Comparison of ENCODE assay signal across 9 mouse cellular contexts in genomic region chr9:36833914-36834313, GRCm38 (mm10). TPM values are rescaled to one million over a fixed set of nuclear protein-coding genes. Genes with fewer than 3 reads are reported as not detected.
DNase-seq lines count a peak whose midpoint lies in the region; ATAC-seq and TF ChIP-seq lines count a peak whose summit lies in the region.
"Had no signal": no experiment of that assay in that cellular context is flagged by ENCODE, and none has a peak within 500 bp of the region (broad histone marks: within the 10 kb centered on the region; RNA-seq: fewer than 3 reads in every experiment).

No protein-coding gene starts in this region.

- no peaks in the 10 kb centered on the region for H3K9me3 ChIP-seq in heart, embryonic 11.5 days (replicated peaks; ENCODE audit: control insufficient read depth, low read length)
- no peaks in the 10 kb centered on the region for H3K9me3 ChIP-seq in embryonic facial prominence, embryonic 13.5 days
- no peaks in the 10 kb centered on the region for H3K9me3 ChIP-seq in intestine, postnatal 0 days (ENCODE audit: control insufficient read depth)
- no peaks in the 10 kb centered on the region for H3K9me3 ChIP-seq in liver, postnatal 0 days (ENCODE audit: low read length)

- DNase-seq in heart, postnatal 14 days: no peak
- peak; percentile 70 for DNase-seq in brain, adult 2 months (ENCODE audit: low read depth, low spot score)
- no peak for DNase-seq in adrenal gland, adult 8-10 months
- DNase-seq in liver, postnatal 0 days: no peak
- no peak for DNase-seq in thymus, postnatal 25 days
- DNase-seq: kidney, adult 9 months had no signal

- peak overlapping the region; percentile 86 for H3K4me2 ChIP-seq in heart, embryonic 11.5 days
- H3K4me2 ChIP-seq in embryonic facial prominence, embryonic 13.5 days: peak overlapping the region; percentile 77
- peak overlapping the region; percentile 70; the same call in 1 of the 2 replicates for H3K4me2 ChIP-seq in intestine, postnatal 0 days (replicated peaks; ENCODE audit: low read depth)
- H3K4me2 ChIP-seq in liver, postnatal 0 days (ENCODE audit: low read depth, low read length): no peak overlapping the region

- no peak for TF ChIP-seq CTCF in intestine, postnatal 0 days (IDR thresholded peaks at IDR 0.05; ENCODE audit: low read depth)
- TF ChIP-seq CTCF in liver, postnatal 0 days (IDR thresholded peaks at IDR 0.05; ENCODE audit: low read depth): no peak

- no peak overlapping the region for H3K27ac ChIP-seq in heart, embryonic 11.5 days (ENCODE audit: low read depth, low read length)
- H3K27ac ChIP-seq in embryonic facial prominence, embryonic 13.5 days: no peak overlapping the region
- no peak overlapping the region for H3K27ac ChIP-seq in intestine, postnatal 0 days (ENCODE audit: low read depth, low read length)
- H3K27ac ChIP-seq in liver, postnatal 0 days (ENCODE audit: low read depth): no peak overlapping the region

- H3K36me3 ChIP-seq in heart, embryonic 11.5 days (ENCODE audit: control insufficient read depth, insufficient read depth, low read length): no peaks in the 10 kb centered on the region
- no peaks in the 10 kb centered on the region for H3K36me3 ChIP-seq in embryonic facial prominence, embryonic 13.5 days
- no peaks in the 10 kb centered on the region for H3K36me3 ChIP-seq in intestine, postnatal 0 days (ENCODE audit: control insufficient read depth, insufficient read depth)
- H3K36me3 ChIP-seq in liver, postnatal 0 days (replicated peaks; ENCODE audit: insufficient read depth, low read length): no peaks in the 10 kb centered on the region

- peaks cover 2% of the 10 kb centered on the region; the same call in 1 of the 2 replicates for H3K4me1 ChIP-seq in heart, embryonic 11.5 days (ENCODE audit: control insufficient read depth, insufficient read depth, low read length)
- H3K4me1 ChIP-seq in embryonic facial prominence, embryonic 13.5 days: peaks cover 17% of the 10 kb centered on the region
- H3K4me1 ChIP-seq in intestine, postnatal 0 days (replicated peaks; ENCODE audit: control insufficient read depth, insufficient read depth, low read length): no peaks in the 10 kb centered on the region
- no peaks in the 10 kb centered on the region; the same call in 1 of the 2 replicates for H3K4me1 ChIP-seq in liver, postnatal 0 days (ENCODE audit: insufficient read depth)

- TF ChIP-seq EP300 in liver, postnatal 0 days (IDR thresholded peaks at IDR 0.05; ENCODE audit: low read depth): no peak

- intact Hi-C loops in heart, postnatal 14 days (cut with DNase I): no loop called here

- H3K27me3 ChIP-seq in heart, embryonic 11.5 days (ENCODE audit: control insufficient read depth, insufficient read depth, low read length): peaks cover 12% of the 10 kb centered on the region
- peaks cover 14% of the 10 kb centered on the region for H3K27me3 ChIP-seq in embryonic facial prominence, embryonic 13.5 days
- peaks cover 20% of the 10 kb centered on the region; the same call in 1 of the 2 replicates for H3K27me3 ChIP-seq in intestine, postnatal 0 days (replicated peaks; ENCODE audit: control insufficient read depth, insufficient read depth, low read length)
- H3K27me3 ChIP-seq in liver, postnatal 0 days (ENCODE audit: insufficient read depth, low read length): peaks cover 28% of the 10 kb centered on the region

- peak overlapping the region; percentile 52 for H3K4me3 ChIP-seq in heart, embryonic 11.5 days (ENCODE audit: low read depth, low read length)
- H3K4me3 ChIP-seq in embryonic facial prominence, embryonic 13.5 days: peak overlapping the region; percentile 55
- H3K4me3 ChIP-seq in intestine, postnatal 0 days (ENCODE audit: low read depth, low read length): no peak overlapping the region
- H3K4me3 ChIP-seq in liver, postnatal 0 days (ENCODE audit: low read depth, low read length): no peak overlapping the region

- H3K9ac ChIP-seq in heart, embryonic 11.5 days (ENCODE audit: low read depth, low read length): no peak overlapping the region
- peak overlapping the region; percentile 71 for H3K9ac ChIP-seq in embryonic facial prominence, embryonic 13.5 days
- no peak overlapping the region for H3K9ac ChIP-seq in intestine, postnatal 0 days (ENCODE audit: low read depth, low read length)
- no peak overlapping the region for H3K9ac ChIP-seq in liver, postnatal 0 days (replicated peaks)

- ATAC-seq in heart, embryonic 11.5 days (replicated peaks; ENCODE audit: insufficient number of reproducible peaks, low FRiP score, low TSS enrichment): no peak
- no peak for ATAC-seq in embryonic facial prominence, embryonic 13.5 days (ENCODE audit: insufficient number of reproducible peaks, insufficient read depth, low FRiP score, low TSS enrichment, low read depth)
- no peak for ATAC-seq in intestine, postnatal 0 days
- ATAC-seq in liver, postnatal 0 days: no peak

- WGBS in heart, embryonic 11.5 days (ENCODE audit: insufficient replicate concordance): 42% methylated on average over 3 of the region's 3 CpGs
- 39% methylated on average over 3 of the region's 3 CpGs for WGBS in embryonic facial prominence, embryonic 13.5 days
- WGBS in intestine, postnatal 0 days: 46% methylated on average over 3 of the region's 3 CpGs
- whole genome bisulfite sequencing in liver, postnatal 0 days (ENCODE audit: insufficient replicate concordance): 52% methylated on average over 3 of the region's 3 CpGs

RNA-seq across cellular contexts. Expression of gene Fez1, which starts 12.2 kb away (rescaled TPM):
- 3.6 and 3.9 TPM in 2 replicates for polyA plus RNA-seq in heart, embryonic 11.5 days (2014; fragmentation: Nextera tagmentation; extraction: Ambion mirVana)
- total RNA-seq in heart, postnatal 14 days (2021): 1 to 10 TPM; 1.2 to 1.9 TPM
- 80.5 and 80.9 TPM in 2 replicates for polyA plus RNA-seq in embryonic facial prominence, embryonic 13.5 days (2015; fragmentation: Nextera tagmentation; extraction: Ambion mirVana)
- 9.6 and 10.3 TPM in 2 replicates for polyA plus RNA-seq in intestine, postnatal 0 days (2015; fragmentation: Nextera tagmentation; extraction: Ambion mirVana)
- total RNA-seq in adrenal gland, adult 8-10 months (2022): 10 to 100 TPM in 1 of 4 experiments, 1 to 10 TPM in 3; 5.7 to 10.3 (median 7.5) TPM
- polyA plus RNA-seq in liver, postnatal 0 days (2015; fragmentation: Nextera tagmentation; extraction: Ambion mirVana): 0.15 and 0.50 TPM in 2 replicates

RNA-seq across cellular contexts. Expression of gene Ei24, which starts 36.7 kb away (rescaled TPM):
- polyA plus RNA-seq in heart, embryonic 11.5 days (2014; fragmentation: Nextera tagmentation; extraction: Ambion mirVana): 38.2 and 38.7 TPM in 2 replicates
- 10 to 100 TPM; 96.3 to 96.4 TPM for total RNA-seq in heart, postnatal 14 days (2021)
- polyA plus RNA-seq in embryonic facial prominence, embryonic 13.5 days (2015; fragmentation: Nextera tagmentation; extraction: Ambion mirVana): 119 TPM in 2 replicates
- polyA plus RNA-seq in intestine, postnatal 0 days (2015; fragmentation: Nextera tagmentation; extraction: Ambion mirVana): 60.8 and 61.6 TPM in 2 replicates
- total RNA-seq in adrenal gland, adult 8-10 months (2022): 100 to 1,000 TPM; 117 to 124 (median 122) TPM
- polyA plus RNA-seq in liver, postnatal 0 days (2015; fragmentation: Nextera tagmentation; extraction: Ambion mirVana): 61.6 and 62.5 TPM in 2 replicates

Comparison
In these comparisons a context has a peak if more than half of its experiments do, and no peak if none do; other contexts are left out.
1. H3K4me3 ChIP-seq: peak in heart, embryonic 11.5 days (single experiment) and embryonic facial prominence, embryonic 13.5 days (single experiment); none in intestine, postnatal 0 days (single experiment) and liver, postnatal 0 days (single experiment).